In the genomic region with DNA sequence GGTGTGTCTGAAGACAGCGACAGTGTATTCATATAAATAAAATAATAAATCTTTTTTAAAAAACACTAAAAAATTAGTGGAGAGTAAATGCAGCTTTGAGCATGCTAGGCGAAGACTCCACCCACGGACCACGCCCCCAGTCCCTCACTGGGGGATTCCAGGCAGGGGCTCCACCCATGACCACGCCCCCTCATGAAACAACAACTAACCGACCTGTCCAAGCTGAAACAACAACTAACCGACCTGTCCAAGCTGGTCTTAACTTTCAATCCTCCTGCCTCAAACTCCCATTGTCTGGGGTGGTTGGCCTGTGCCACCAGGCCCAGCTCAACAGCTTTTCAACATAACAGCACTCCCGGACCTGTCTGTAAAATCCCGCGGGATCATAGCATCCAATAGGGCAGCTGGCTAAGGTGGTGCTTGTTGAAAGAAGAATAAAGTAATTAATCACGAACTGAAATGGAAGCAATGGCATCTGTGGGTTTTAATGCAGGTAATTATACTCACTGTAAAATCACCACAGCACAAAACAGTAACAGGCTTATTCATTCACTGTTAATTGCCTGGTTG, we compare ENCODE assay signal across 10 mouse cellular contexts. TPM values are rescaled to one million over a fixed set of nuclear protein-coding genes. Genes with fewer than 3 reads are reported as not detected.
A peak's percentile ranks its signal among the peaks of the same experiment; 100 is the strongest.
DNase-seq lines count a peak whose midpoint lies in the region; ATAC-seq and TF ChIP-seq lines count a peak whose summit lies in the region.
"Had no signal": no experiment of that assay in that cellular context is flagged by ENCODE, and none has a peak within 500 bp of the region (broad histone marks: within the 10 kb centered on the region; RNA-seq: fewer than 3 reads in every experiment).

No protein-coding gene starts in this region.

- H3K27me3 ChIP-seq in hindbrain, embryonic 10.5 days (ENCODE audit: insufficient read depth, poor library complexity, severe bottlenecking) = peaks cover 6% of the 10 kb centered on the region; the same call in 1 of the 2 replicates
- peaks cover 3% of the 10 kb centered on the region for H3K27me3 ChIP-seq in hindbrain, embryonic 12.5 days
- H3K27me3 ChIP-seq in lung, postnatal 0 days (replicated peaks; ENCODE audit: insufficient read depth, low read length) = no peaks in the 10 kb centered on the region
- H3K27me3 ChIP-seq: embryonic facial prominence, embryonic 13.5 days had no signal

- TF ChIP-seq EP300 in lung, postnatal 0 days (IDR thresholded peaks at IDR 0.05) = no peak

- 0 out of 2 replicates have a peak overlapping the region, but pooled peaks have one; percentile 41 for H3K27ac ChIP-seq in hindbrain, embryonic 10.5 days
- H3K27ac ChIP-seq in hindbrain, embryonic 12.5 days = no peak overlapping the region
- no peak overlapping the region for H3K27ac ChIP-seq in ES-E14 (ENCODE audit: insufficient read depth, low read depth, low read length, poor library complexity, severe bottlenecking)
- no peak overlapping the region for H3K27ac ChIP-seq in lung, postnatal 0 days (ENCODE audit: low read length)
- H3K27ac ChIP-seq: embryonic facial prominence, embryonic 13.5 days had no signal

- H3K36me3 ChIP-seq in hindbrain, embryonic 10.5 days = 0 out of 2 replicates have a peak, but pooled peaks cover 9% of the 10 kb centered on the region
- no peaks in the 10 kb centered on the region for H3K36me3 ChIP-seq in hindbrain, embryonic 12.5 days
- peaks cover 4% of the 10 kb centered on the region; the same call in 1 of the 2 replicates for H3K36me3 ChIP-seq in ES-E14 (ENCODE audit: control insufficient read depth, insufficient read depth, low read length, poor library complexity, severe bottlenecking)
- H3K36me3 ChIP-seq in lung, postnatal 0 days (ENCODE audit: insufficient read depth, low read length) = no peaks in the 10 kb centered on the region
- H3K36me3 ChIP-seq: embryonic facial prominence, embryonic 13.5 days had no signal

- DNase-seq in hindbrain, embryonic 10.5 days (ENCODE audit: low spot score) = no peak
- peak; percentile 66 for DNase-seq in ES-E14 (ENCODE audit: low read depth, low spot score)
- DNase-seq in kidney, adult 9 months = peak; percentile 31
- no peak for DNase-seq in lung, postnatal 0 days (ENCODE audit: low spot score)

- no peak overlapping the region for H3K4me2 ChIP-seq in hindbrain, embryonic 12.5 days (replicated peaks)
- H3K4me2 ChIP-seq in lung, postnatal 0 days (replicated peaks; ENCODE audit: low read depth, low read length) = no peak overlapping the region
- H3K4me2 ChIP-seq: embryonic facial prominence, embryonic 13.5 days had no signal

- no peaks in the 10 kb centered on the region for H3K9me3 ChIP-seq in hindbrain, embryonic 10.5 days
- no peaks in the 10 kb centered on the region for H3K9me3 ChIP-seq in hindbrain, embryonic 12.5 days (replicated peaks)
- H3K9me3 ChIP-seq in ES-E14 (ENCODE audit: control insufficient read depth, insufficient read depth, low read depth, low read length) = no peaks in the 10 kb centered on the region
- H3K9me3 ChIP-seq in lung, postnatal 0 days (ENCODE audit: low read length) = no peaks in the 10 kb centered on the region
- H3K9me3 ChIP-seq: embryonic facial prominence, embryonic 13.5 days had no signal

- no peak for ATAC-seq in hindbrain, embryonic 12.5 days (ENCODE audit: low FRiP score)
- ATAC-seq in megakaryocyte-erythroid progenitor cell, adult 5-6 weeks (replicated peaks; ENCODE audit: low FRiP score, low TSS enrichment, poor library complexity, severe bottlenecking) = peak; percentile 48; the same call in 1 of the 2 replicates
- no peak for ATAC-seq in granulocyte monocyte progenitor cell, adult 5-6 weeks (replicated peaks; ENCODE audit: poor library complexity, severe bottlenecking)
- ATAC-seq in lung, postnatal 0 days = no peak
- ATAC-seq in inflammation-experienced regulatory T-cells, adult 6 months = no peak

- peaks cover 55% of the 10 kb centered on the region for H3K4me1 ChIP-seq in hindbrain, embryonic 10.5 days (replicated peaks)
- H3K4me1 ChIP-seq in hindbrain, embryonic 12.5 days = peaks cover 27% of the 10 kb centered on the region
- peaks cover 9 to 27% of the 10 kb centered on the region in 2 experiments; a peak in 3 of 4 replicates for H3K4me1 ChIP-seq in ES-E14 (ENCODE audit: control insufficient read depth in 2 of 2, insufficient read depth in 2 of 2, low read length in 2 of 2, poor library complexity in 1 of 2)
- H3K4me1 ChIP-seq in lung, postnatal 0 days (ENCODE audit: insufficient read depth, low read depth, low read length) = no peaks in the 10 kb centered on the region

- WGBS in hindbrain, embryonic 10.5 days = 36% methylated on average over 11 of the region's 11 CpGs
- 39% methylated on average over 11 of the region's 11 CpGs for WGBS in hindbrain, embryonic 12.5 days
- WGBS in lung, postnatal 0 days = 39% methylated on average over 11 of the region's 11 CpGs

- H3K9ac ChIP-seq in hindbrain, embryonic 12.5 days = no peak overlapping the region
- H3K9ac ChIP-seq in ES-E14 (ENCODE audit: insufficient read depth, low read depth, low read length, poor library complexity, severe bottlenecking) = no peak overlapping the region
- no peak overlapping the region for H3K9ac ChIP-seq in lung, postnatal 0 days (replicated peaks; ENCODE audit: low read depth)
- H3K9ac ChIP-seq: embryonic facial prominence, embryonic 13.5 days had no signal

- no peak for TF ChIP-seq CTCF in lung, postnatal 0 days (IDR thresholded peaks at IDR 0.05)

- in situ Hi-C loops in ES-E14 (cut with MboI; ENCODE audit: low sequenced_read_pairs in 2 of 2, unreplicated experiment in 2 of 2) = no loop called here

- H3K4me3 ChIP-seq in hindbrain, embryonic 10.5 days = no peak overlapping the region
- H3K4me3 ChIP-seq in hindbrain, embryonic 12.5 days = no peak overlapping the region
- peak overlapping the region in 1 of 2 experiments; percentile 43; a peak in 2 of 4 replicates for H3K4me3 ChIP-seq in ES-E14 (ENCODE audit: insufficient read depth in 1 of 2, low read depth in 1 of 2, low read length in 2 of 2, poor library complexity in 1 of 2, severe bottlenecking in 1 of 2)
- H3K4me3 ChIP-seq in lung, postnatal 0 days (ENCODE audit: low read depth, low read length) = no peak overlapping the region
- H3K4me3 ChIP-seq: embryonic facial prominence, embryonic 13.5 days had no signal

RNA-seq across cellular contexts. Expression of a gene that starts 12.7 kb away (rescaled TPM):
- 10.9 and 13.8 TPM in 2 replicates for polyA plus RNA-seq in hindbrain, embryonic 10.5 days (2016; fragmentation: Nextera tagmentation; extraction: Ambion mirVana)
- 8.7 and 10.2 TPM in 2 replicates for polyA plus RNA-seq in hindbrain, embryonic 12.5 days (2016; fragmentation: Nextera tagmentation; extraction: Ambion mirVana)
- 15.8 and 22.5 TPM in 2 replicates for total RNA-seq in ES-E14 (2012; rRNA removed)
- total RNA-seq in megakaryocyte-erythroid progenitor cell, adult 5-6 weeks (2014; fragmentation: Nextera tagmentation) = 23.0 and 29.3 TPM in 2 replicates
- total RNA-seq in megakaryocyte-erythroid progenitor cell, adult 5-6 weeks (2017) = 4.7 and 10.5 TPM in 2 replicates
- 4.4 and 6.4 TPM in 2 replicates for total RNA-seq in granulocyte monocyte progenitor cell, adult 5-6 weeks (2014; fragmentation: Nextera tagmentation)
- total RNA-seq in granulocyte monocyte progenitor cell, adult 5-6 weeks (2017) = 1.6 and 2.8 TPM in 2 replicates
- 5.9 and 6.6 TPM in 2 replicates for polyA plus RNA-seq in lung, postnatal 0 days (2015; fragmentation: Nextera tagmentation; extraction: Ambion mirVana)
- 1 to 10 TPM in 2 of 3 experiments, under 1 TPM in 1; 0.62 to 3.3 (median 1.5) TPM for polyA plus RNA-seq in inflammation-experienced regulatory T-cells, adult 6 months (2017; shearing (Covaris generic))

RNA-seq across cellular contexts. Expression of a gene that starts 48.1 kb away (rescaled TPM):
- polyA plus RNA-seq in hindbrain, embryonic 10.5 days (2016; fragmentation: Nextera tagmentation; extraction: Ambion mirVana) = 1.3 TPM in 2 replicates
- polyA plus RNA-seq in hindbrain, embryonic 12.5 days (2016; fragmentation: Nextera tagmentation; extraction: Ambion mirVana) = 1.3 and 1.7 TPM in 2 replicates
- total RNA-seq in ES-E14 (2012; rRNA removed) = 1.2 and 1.5 TPM in 2 replicates
- total RNA-seq in megakaryocyte-erythroid progenitor cell, adult 5-6 weeks (2014; fragmentation: Nextera tagmentation) = 5.4 and 6.6 TPM in 2 replicates
- 1.3 and 2.3 TPM in 2 replicates for total RNA-seq in megakaryocyte-erythroid progenitor cell, adult 5-6 weeks (2017)
- total RNA-seq in granulocyte monocyte progenitor cell, adult 5-6 weeks (2014; fragmentation: Nextera tagmentation) = 0.17 and 2.6 TPM in 2 replicates
- total RNA-seq in granulocyte monocyte progenitor cell, adult 5-6 weeks (2017) = 1.6 and 1.7 TPM in 2 replicates
- 0.23 and 0.33 TPM in 2 replicates for polyA plus RNA-seq in lung, postnatal 0 days (2015; fragmentation: Nextera tagmentation; extraction: Ambion mirVana)
- polyA plus RNA-seq in inflammation-experienced regulatory T-cells, adult 6 months (2017; shearing (Covaris generic)) = under 1 TPM; 0.59 to 0.79 (median 0.75) TPM

RNA-seq across cellular contexts. Expression of a gene that starts 53.6 kb away (rescaled TPM):
- 44.1 and 47.6 TPM in 2 replicates for polyA plus RNA-seq in hindbrain, embryonic 10.5 days (2016; fragmentation: Nextera tagmentation; extraction: Ambion mirVana)
- 46.8 and 47.6 TPM in 2 replicates for polyA plus RNA-seq in hindbrain, embryonic 12.5 days (2016; fragmentation: Nextera tagmentation; extraction: Ambion mirVana)
- 70.2 and 108 TPM in 2 replicates for total RNA-seq in ES-E14 (2012; rRNA removed)
- total RNA-seq in megakaryocyte-erythroid progenitor cell, adult 5-6 weeks (2014; fragmentation: Nextera tagmentation) = 21.6 and 28.6 TPM in 2 replicates
- 13.9 and 17.9 TPM in 2 replicates for total RNA-seq in megakaryocyte-erythroid progenitor cell, adult 5-6 weeks (2017)
- 20.5 and 22.8 TPM in 2 replicates for total RNA-seq in granulocyte monocyte progenitor cell, adult 5-6 weeks (2014; fragmentation: Nextera tagmentation)
- total RNA-seq in granulocyte monocyte progenitor cell, adult 5-6 weeks (2017) = 18.2 and 21.8 TPM in 2 replicates
- polyA plus RNA-seq in lung, postnatal 0 days (2015; fragmentation: Nextera tagmentation; extraction: Ambion mirVana) = 26.3 and 29.7 TPM in 2 replicates
- 10 to 100 TPM; 16.2 to 34.6 (median 34.0) TPM for polyA plus RNA-seq in inflammation-experienced regulatory T-cells, adult 6 months (2017; shearing (Covaris generic))

RNA-seq across cellular contexts. Expression of a gene that starts 56.1 kb away (rescaled TPM):
- not detected in 2 replicates for polyA plus RNA-seq in hindbrain, embryonic 10.5 days (2016; fragmentation: Nextera tagmentation; extraction: Ambion mirVana)
- not detected in 2 replicates for polyA plus RNA-seq in hindbrain, embryonic 12.5 days (2016; fragmentation: Nextera tagmentation; extraction: Ambion mirVana)
- total RNA-seq in ES-E14 (2012; rRNA removed) = 0.58 and 0.90 TPM in 2 replicates
- total RNA-seq in megakaryocyte-erythroid progenitor cell, adult 5-6 weeks (2014; fragmentation: Nextera tagmentation) = not detected in 2 replicates
- total RNA-seq in megakaryocyte-erythroid progenitor cell, adult 5-6 weeks (2017) = not detected in 2 replicates
- total RNA-seq in granulocyte monocyte progenitor cell, adult 5-6 weeks (2014; fragmentation: Nextera tagmentation) = not detected in 2 replicates
- not detected in 2 replicates for total RNA-seq in granulocyte monocyte progenitor cell, adult 5-6 weeks (2017)
- polyA plus RNA-seq in lung, postnatal 0 days (2015; fragmentation: Nextera tagmentation; extraction: Ambion mirVana) = not detected in 2 replicates
- not detected for polyA plus RNA-seq in inflammation-experienced regulatory T-cells, adult 6 months (2017; shearing (Covaris generic))
- total RNA-seq: layer of hippocampus, postnatal 25 days had no signal
- polyA plus RNA-seq: embryonic facial prominence, embryonic 13.5 days had no signal

RNA-seq across cellular contexts. Expression of a gene that starts 57.1 kb away (rescaled TPM):
- 0.54 and 0.63 TPM in 2 replicates for polyA plus RNA-seq in hindbrain, embryonic 10.5 days (2016; fragmentation: Nextera tagmentation; extraction: Ambion mirVana)
- 0.27 and 0.52 TPM in 2 replicates for polyA plus RNA-seq in hindbrain, embryonic 12.5 days (2016; fragmentation: Nextera tagmentation; extraction: Ambion mirVana)
- total RNA-seq in ES-E14 (2012; rRNA removed) = 17.3 and 24.0 TPM in 2 replicates
- total RNA-seq in megakaryocyte-erythroid progenitor cell, adult 5-6 weeks (2014; fragmentation: Nextera tagmentation) = not detected in 2 replicates
- not detected in 2 replicates for total RNA-seq in megakaryocyte-erythroid progenitor cell, adult 5-6 weeks (2017)
- 0.47 TPM in 1 of 2 replicates, not detected in the other for total RNA-seq in granulocyte monocyte progenitor cell, adult 5-6 weeks (2014; fragmentation: Nextera tagmentation)
- 0.17 TPM in 1 of 2 replicates, not detected in the other for total RNA-seq in granulocyte monocyte progenitor cell, adult 5-6 weeks (2017)
- polyA plus RNA-seq in lung, postnatal 0 days (2015; fragmentation: Nextera tagmentation; extraction: Ambion mirVana) = 0.15 and 0.23 TPM in 2 replicates
- polyA plus RNA-seq in inflammation-experienced regulatory T-cells, adult 6 months (2017; shearing (Covaris generic)) = under 1 TPM; 0.21 to 0.57 (median 0.28) TPM

Comparison
In these comparisons a context has a peak if more than half of its experiments do, and no peak if none do; other contexts are left out.
1. DNase-seq: peak in ES-E14 (single experiment) and kidney, adult 9 months (single experiment); none in hindbrain, embryonic 10.5 days (single experiment) and lung, postnatal 0 days (single experiment).